ENCODE assay signal across 23 mouse cellular contexts in genomic region chr6:144565827-144566226, GRCm38 (mm10).
"Had no signal": no experiment of that assay in that cellular context is flagged by ENCODE, and none has a peak within 500 bp of the region (broad histone marks: within the 10 kb centered on the region; RNA-seq: fewer than 3 reads in every experiment).

No protein-coding gene starts in this region.

- DNase-seq: lung, adult 18-20 months; lung, embryonic 14.5 days; lung, postnatal 10 days; lung, postnatal 4 days; midbrain, embryonic 14.5 days; retina, postnatal 1 day; right cerebral cortex, adult 18-20 months; right cerebral cortex, postnatal 25 days; right cerebral cortex, postnatal 4 days; spleen, adult 18-20 months; thymus, adult 2 months; thymus, postnatal 25 days; thymus, postnatal 4 days had no signal

- H3K27ac ChIP-seq: liver, embryonic 15.5 days; midbrain, embryonic 10.5 days; midbrain, embryonic 12.5 days; neural tube, embryonic 13.5 days; neural tube, embryonic 15.5 days; stomach, embryonic 15.5 days; stomach, postnatal 0 days had no signal

- H3K9ac ChIP-seq: liver, embryonic 15.5 days; lung, embryonic 14.5 days; midbrain, embryonic 12.5 days; neural tube, embryonic 13.5 days; neural tube, embryonic 15.5 days; stomach, embryonic 15.5 days had no signal

- ATAC-seq: midbrain, embryonic 16.5 days had no signal

- H3K4me2 ChIP-seq: liver, embryonic 15.5 days; lung, embryonic 14.5 days; midbrain, embryonic 12.5 days; neural tube, embryonic 13.5 days; neural tube, embryonic 15.5 days; stomach, embryonic 15.5 days had no signal

- H3K4me1 ChIP-seq: liver, embryonic 15.5 days; megakaryocyte, embryonic 14.5 days; midbrain, embryonic 10.5 days; midbrain, embryonic 12.5 days; neural tube, embryonic 13.5 days; neural tube, embryonic 15.5 days; stomach, embryonic 15.5 days had no signal

- H3K4me3 ChIP-seq: liver, embryonic 15.5 days; megakaryocyte, embryonic 14.5 days; midbrain, embryonic 10.5 days; midbrain, embryonic 12.5 days; myocyte; neural tube, embryonic 13.5 days; neural tube, embryonic 15.5 days; stomach, embryonic 15.5 days had no signal

- H3K27me3 ChIP-seq: liver, embryonic 15.5 days; megakaryocyte, embryonic 14.5 days; midbrain, embryonic 12.5 days; neural tube, embryonic 13.5 days; neural tube, embryonic 15.5 days; stomach, embryonic 15.5 days had no signal

- H3K9me3 ChIP-seq: liver, embryonic 15.5 days; stomach, embryonic 15.5 days had no signal

- H3K36me3 ChIP-seq: liver, embryonic 15.5 days; midbrain, embryonic 10.5 days; midbrain, embryonic 12.5 days; neural tube, embryonic 13.5 days; neural tube, embryonic 15.5 days; stomach, embryonic 15.5 days had no signal
